Mouse (Mus musculus) spleen, postnatal 4 days (tissue): ENCODE measurements around the gene Klhl4.

Source experiments
- DNase-seq, 2 experiments: peaks; one replicate each; pipeline ENCODE4 v3.0.0; 2022; ENCODE audit warnings: low spot score in 2 of 2

Gene Klhl4

DNA sequence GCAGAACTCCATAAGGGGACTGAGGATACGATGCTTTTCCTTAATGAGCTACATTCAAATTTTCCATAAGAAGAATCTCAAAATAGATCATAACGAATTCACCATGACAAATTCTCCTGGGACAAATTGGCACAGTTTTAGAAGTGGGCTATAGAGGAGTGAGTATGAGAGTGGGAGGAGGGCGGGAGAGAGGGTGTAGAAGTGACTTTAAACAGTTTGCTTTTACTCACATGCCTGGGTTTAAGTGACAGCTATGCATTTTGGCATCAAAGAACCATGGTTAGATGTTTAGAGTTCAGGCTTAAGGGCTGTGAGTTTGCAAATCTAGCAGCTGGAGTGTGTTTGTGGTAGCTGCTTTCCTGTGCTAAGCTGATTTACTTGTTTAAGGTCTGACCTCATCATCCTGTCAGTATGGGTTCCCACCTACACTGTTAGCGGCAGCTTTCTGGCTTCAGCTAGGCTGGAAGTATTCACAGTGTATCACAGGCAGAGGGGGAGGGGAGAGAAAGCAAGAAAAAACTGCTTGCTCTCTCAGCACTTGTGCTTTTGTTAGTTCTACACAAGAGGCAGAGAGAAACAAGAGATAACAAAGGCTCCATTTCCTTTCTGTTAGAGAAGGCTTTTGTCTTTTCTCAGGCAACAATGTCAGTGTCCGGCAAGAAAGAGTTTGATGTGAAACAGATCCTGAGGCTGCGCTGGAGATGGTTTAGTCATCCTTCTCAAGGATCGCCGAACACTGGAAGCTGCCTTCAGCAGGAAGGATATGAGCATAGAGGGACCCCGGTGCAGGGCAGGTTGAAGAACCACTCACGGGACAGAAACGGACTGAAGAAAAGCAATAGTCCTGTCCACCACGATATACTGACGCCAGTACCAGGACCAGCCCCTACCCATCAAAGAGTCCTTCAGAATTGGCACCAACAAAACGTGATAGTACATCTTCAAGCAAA, at the start of gene Klhl4:
Klhl4 (plus strand) TSS at position 552 of the 950 bp plus-strand sequence.
- DNase-seq, result no peak

- no peak for DNase-seq
Observed at GRCm38 (mm10) chrX:114484153-114484552, 10.0 kb downstream of the Klhl4 start.

GRCm38 (mm10) chrX:114486691-114487090, 12.6 kb downstream of the Klhl4 start:
- no peak for DNase-seq

DNA sequence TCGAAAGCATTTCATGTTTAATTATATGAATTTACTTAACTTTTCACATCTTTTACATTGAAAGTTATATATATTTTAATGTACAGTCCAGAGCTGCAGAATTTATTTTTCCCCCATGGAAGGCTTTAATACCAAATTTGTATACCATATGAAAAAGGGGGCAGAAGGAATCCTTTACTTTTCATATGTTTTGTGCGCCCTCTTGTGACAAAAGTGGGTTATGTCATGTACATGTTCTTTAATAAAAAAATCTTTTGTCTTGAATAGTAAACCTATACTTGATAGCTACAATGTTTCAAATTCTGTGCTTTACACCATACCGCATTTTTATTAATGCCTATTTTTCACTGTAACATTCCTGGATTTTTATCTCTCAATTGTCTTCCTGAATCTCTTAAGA, 84.0 kb downstream of the Klhl4 start:
- DNase-seq, result no peak

- DNase-seq, result no peak
Observed at GRCm38 (mm10) chrX:114582311-114582710, 108.2 kb downstream of the Klhl4 start.
